Mouse (Mus musculus) spleen, adult 2 months (tissue): Measurements from ENCODE around the gene Nfic.

Experiments used
- CTCF ChIP-seq: fragments of 200-500 bp; IDR thresholded peaks from 2 replicates; pipeline ENCODE4 v1.5.1; 2011; ENCODE audit warnings: mild to moderate bottlenecking, inconsistent platforms; ENCODE audit not compliant: insufficient read depth, insufficient read length, insufficient replicate concordance; ENCODE audit errors: extremely low read depth
- POLR2A ChIP-seq: fragments of 200-500 bp; IDR thresholded peaks from 2 replicates; pipeline ENCODE4 v1.6.1; 2011; ENCODE audit warnings: low read depth, low read length, inconsistent platforms

GRCm38 (mm10) chr10:81351678-81352291 is 103.7 kb downstream of the Nfic start:
- TF ChIP-seq CTCF (no peak), POLR2A (no peak)
